Mouse (Mus musculus) CH12.LX (cell line): ENCODE data around the gene Eya2. TPM values are rescaled to one million over a fixed set of nuclear protein-coding genes. Genes with fewer than 3 reads are reported as not detected.

ENCODE experiments used
- DNase-seq: peaks from one replicate; pipeline ENCODE4 v3.0.0-alpha.2; 2013; ENCODE audit errors: extremely low read depth
- H3K27ac ChIP-seq: 2 replicates; pipeline ENCODE4 v1.5.1; 2012; ENCODE audit warnings: low read depth, mild to moderate bottlenecking, control low read depth, moderate library complexity; ENCODE audit not compliant: insufficient read depth
- H3K27me3 ChIP-seq: replicated peaks from 2 replicates; pipeline ENCODE3; 2012; ENCODE audit warnings: inconsistent platforms
- H3K36me3 ChIP-seq, 2 experiments: replicated peaks in 1 of 2; 2 replicates each; pipeline versions ENCODE3 to v1.6.1; 2012; ENCODE audit warnings: inconsistent platforms in 1 of 2, low read length in 1 of 2, mild to moderate bottlenecking in 1 of 2, mixed read lengths in 1 of 2, moderate library complexity in 1 of 2; ENCODE audit not compliant: control insufficient read depth in 1 of 2, insufficient read depth in 1 of 2
- H3K4me1 ChIP-seq, 2 experiments: 2 replicates each; pipeline ENCODE4 v1.6.1; 2012; ENCODE audit warnings: inconsistent platforms in 1 of 2, moderate library complexity in 1 of 2; ENCODE audit not compliant: insufficient read depth in 2 of 2, control insufficient read depth in 1 of 2
- H3K4me2 ChIP-seq: 2 replicates; pipeline ENCODE4 v1.6.1; 2012; ENCODE audit warnings: low read depth, mild to moderate bottlenecking, control low read depth; ENCODE audit not compliant: poor library complexity, insufficient read depth, severe bottlenecking
- H3K4me3 ChIP-seq, 3 experiments: fragments of 150-350 bp in 1 of 3; sonication (generic) in 1 of 3; replicated peaks in 1 of 3; 2 replicates each; pipeline versions ENCODE3 to v1.5.1; 2011 to 2012; ENCODE audit warnings: low read depth in 2 of 3, low read length in 2 of 3, mild to moderate bottlenecking in 2 of 3, moderate library complexity in 2 of 3, control low read depth in 1 of 3, improper control_type of control experiment in 1 of 3, inconsistent platforms in 1 of 3, mixed read lengths in 1 of 3; ENCODE audit not compliant: poor library complexity in 1 of 3
- H3K79me2 ChIP-seq: replicated peaks from 2 replicates; pipeline ENCODE4 v1.6.1; 2012; ENCODE audit warnings: mild to moderate bottlenecking, moderate library complexity; ENCODE audit not compliant: control insufficient read depth, poor library complexity, insufficient read depth, severe bottlenecking; ENCODE audit errors: extremely low read depth
- H3K9ac ChIP-seq: 2 replicates; pipeline ENCODE4 v1.6.1; 2012; ENCODE audit warnings: low read depth, mild to moderate bottlenecking, control low read depth, moderate library complexity; ENCODE audit not compliant: insufficient read depth
- H3K9me3 ChIP-seq: replicated peaks from 2 replicates; pipeline ENCODE3; 2012; ENCODE audit warnings: low read length, inconsistent platforms, mixed read lengths
- BHLHE40 ChIP-seq: IDR thresholded peaks from 2 replicates; pipeline ENCODE4 v1.6.1; 2011; ENCODE audit warnings: mild to moderate bottlenecking, low read depth, low read length, improper control_type of control experiment
- CHD2 ChIP-seq: IDR thresholded peaks from 2 replicates; pipeline ENCODE4 v1.6.1; 2011; ENCODE audit warnings: low read length, improper control_type of control experiment
- CTCF ChIP-seq, 2 experiments: IDR thresholded peaks in 1 of 2; conservative IDR thresholded peaks in 1 of 2; 2 replicates each; pipeline ENCODE4 v1.5.1; 2011 to 2012; ENCODE audit warnings: low read depth in 2 of 2, low read length in 2 of 2, improper control_type of control experiment in 1 of 2, inconsistent platforms in 1 of 2, mild to moderate bottlenecking in 1 of 2, moderate library complexity in 1 of 2
- E2F4 ChIP-seq: IDR thresholded peaks from 2 replicates; pipeline ENCODE4 v1.6.1; 2011; ENCODE audit warnings: low read depth, low read length, improper control_type of control experiment; ENCODE audit not compliant: insufficient replicate concordance
- ELF1 ChIP-seq: IDR thresholded peaks from 2 replicates; pipeline ENCODE4 v1.6.1; 2014; ENCODE audit warnings: low read depth, mild to moderate bottlenecking, inconsistent platforms, low read length, improper control_type of control experiment
- EP300 ChIP-seq: IDR thresholded peaks from 2 replicates; pipeline ENCODE4 v1.6.1; 2011; ENCODE audit warnings: low read length, improper control_type of control experiment
- ETS1 ChIP-seq: conservative IDR thresholded peaks from 2 replicates; pipeline ENCODE4 v1.6.1; 2012; ENCODE audit warnings: low read depth, mild to moderate bottlenecking, inconsistent platforms, low read length, improper control_type of control experiment, moderate library complexity
- GABPA ChIP-seq: IDR thresholded peaks from 2 replicates; pipeline ENCODE4 v1.6.1; 2012; ENCODE audit warnings: low read depth, low read length, improper control_type of control experiment, inconsistent platforms; ENCODE audit not compliant: insufficient replicate concordance
- HCFC1 ChIP-seq: IDR thresholded peaks from 2 replicates; pipeline ENCODE4 v1.6.1; 2012; ENCODE audit warnings: low read depth, mild to moderate bottlenecking, inconsistent platforms, low read length, improper control_type of control experiment
- JUND ChIP-seq: conservative IDR thresholded peaks from 2 replicates; pipeline ENCODE4 v1.6.1; 2011; ENCODE audit warnings: low read depth, low read length, improper control_type of control experiment
- MAX ChIP-seq: IDR thresholded peaks from 2 replicates; pipeline ENCODE4 v1.6.1; 2011; ENCODE audit warnings: low read length, improper control_type of control experiment
- MAZ ChIP-seq: IDR thresholded peaks from 2 replicates; pipeline ENCODE4 v1.6.1; 2012; ENCODE audit warnings: low read depth, mild to moderate bottlenecking, inconsistent platforms, low read length, improper control_type of control experiment, moderate library complexity
- MEF2A ChIP-seq: IDR thresholded peaks from 2 replicates; pipeline ENCODE4 v1.6.1; 2014; ENCODE audit warnings: low read depth, mild to moderate bottlenecking, inconsistent platforms, low read length, improper control_type of control experiment, borderline replicate concordance
- MXI1 ChIP-seq: IDR thresholded peaks from 2 replicates; pipeline ENCODE4 v1.6.1; 2011; ENCODE audit warnings: mild to moderate bottlenecking, low read depth, low read length, improper control_type of control experiment
- MYC ChIP-seq: IDR thresholded peaks from 2 replicates; pipeline ENCODE4 v1.6.1; 2011; ENCODE audit warnings: low read depth, mild to moderate bottlenecking, improper control_type of control experiment, low read length
- NELFE ChIP-seq: IDR thresholded peaks from 2 replicates; pipeline ENCODE4 v1.6.1; 2011; ENCODE audit warnings: low read depth, low read length, improper control_type of control experiment
- POLR2AphosphoS2 ChIP-seq: IDR thresholded peaks from 2 replicates; pipeline ENCODE4 v1.6.1; 2011; ENCODE audit warnings: low read depth, low read length, improper control_type of control experiment
- RAD21 ChIP-seq: IDR thresholded peaks from 2 replicates; pipeline ENCODE4 v1.6.1; 2011; ENCODE audit warnings: low read depth, mild to moderate bottlenecking, low read length, improper control_type of control experiment, moderate library complexity
- RCOR1 ChIP-seq: conservative IDR thresholded peaks from 2 replicates; pipeline ENCODE4 v1.6.1; 2012; ENCODE audit warnings: low read depth, mild to moderate bottlenecking, inconsistent platforms, low read length, improper control_type of control experiment
- SIN3A ChIP-seq: IDR thresholded peaks from 2 replicates; pipeline ENCODE4 v1.6.1; 2012; ENCODE audit warnings: low read length, improper control_type of control experiment, inconsistent platforms
- SMC3 ChIP-seq: IDR thresholded peaks from 2 replicates; pipeline ENCODE4 v1.6.1; 2011; ENCODE audit warnings: low read depth, low read length, improper control_type of control experiment
- TBP ChIP-seq: conservative IDR thresholded peaks from 2 replicates; pipeline ENCODE4 v1.6.1; 2011; ENCODE audit warnings: low read depth, low read length, improper control_type of control experiment
- USF1 ChIP-seq: IDR thresholded peaks from 2 replicates; pipeline ENCODE4 v1.6.1; 2014; ENCODE audit warnings: low read depth, mild to moderate bottlenecking, inconsistent platforms, low read length, improper control_type of control experiment
- USF2 ChIP-seq: conservative IDR thresholded peaks from 2 replicates; pipeline ENCODE4 v1.6.1; 2011; ENCODE audit warnings: low read depth, low read length, improper control_type of control experiment
- ZC3H11A ChIP-seq: IDR thresholded peaks from 2 replicates; pipeline ENCODE4 v1.6.1; 2012; ENCODE audit warnings: low read depth, mild to moderate bottlenecking, inconsistent platforms, low read length, improper control_type of control experiment
- ZMIZ1 ChIP-seq: IDR thresholded peaks from 2 replicates; pipeline ENCODE4 v1.6.1; 2012; ENCODE audit warnings: low read depth, mild to moderate bottlenecking, inconsistent platforms, low read length, improper control_type of control experiment
- dilution Hi-C: fragments of 300-500 bp; cut with MboI; formaldehyde crosslinking; loops from 2 replicates; pipeline ENCODE4 v1.14.3; 2020; ENCODE audit warnings: low sequenced_read_pairs; ENCODE audit not compliant: extremely low pct_unique_long_range_greater_than_20kb, extremely low pct_ligation_motif_present
- in situ Hi-C: fragments of 300-500 bp; cut with MboI; formaldehyde crosslinking; loops from 3 replicates; pipeline ENCODE4 v1.14.3; 2019; ENCODE audit warnings: low sequenced_read_pairs, low pct_ligation_motif_present, low pct_unique_long_range_greater_than_20kb, mixed read lengths
- polyA plus RNA-seq: library from polyadenylated mRNA; unstranded; fragments of >175 nt; gene quantifications from 2 replicates; pipeline ENCODE4 v1.2.1, GENCODE M21; 2012; ENCODE audit warnings: low read depth; ENCODE audit not compliant: insufficient read length
- total RNA-seq, 2 experiments: library from RNA; depleted of rRNA; stranded (reverse); fragments of 300-350 nt in 1 of 2; fragments of >200 nt in 1 of 2; gene quantifications; 2 replicates each; pipeline ENCODE4 v1.2.3; 2012 to 2014

The Eya2 gene
- total and polyA plus RNA-seq, 3 experiments, result not detected

GRCm38 (mm10) chr2:165639075-165639755 is 44.4 kb downstream of the Eya2 start:
- H3K9me3 ChIP-seq, result peaks cover 11% of the 10 kb centered on the region
- no peaks in the 10 kb centered on the region for H3K4me1 ChIP-seq
- in situ Hi-C loops, result no loop called here
- no peak overlapping the region for H3K4me3 ChIP-seq
- H3K9ac ChIP-seq, result no peak overlapping the region
- H3K27ac ChIP-seq, result no peak overlapping the region
- dilution Hi-C loops, result no loop called here
- no peaks in the 10 kb centered on the region for H3K36me3 ChIP-seq
- no peak for DNase-seq
- TF ChIP-seq MXI1, result no peak
- no peak for TF ChIP-seq MEF2A
- no peak for TF ChIP-seq E2F4
- TF ChIP-seq USF1, result no peak
- TF ChIP-seq SIN3A, result no peak
- no peak for TF ChIP-seq ZMIZ1
- no peak for TF ChIP-seq TBP
- TF ChIP-seq NELFE, result no peak
- no peak for TF ChIP-seq HCFC1
- no peak for TF ChIP-seq ELF1
- no peak for TF ChIP-seq MAZ
- TF ChIP-seq SMC3, result no peak
- TF ChIP-seq RCOR1, result no peak
- TF ChIP-seq MAX, result no peak
- TF ChIP-seq ETS1, result no peak
- no peak for TF ChIP-seq GABPA
- no peak for TF ChIP-seq RAD21
- no peak for TF ChIP-seq BHLHE40
- TF ChIP-seq ZC3H11A, result no peak
- TF ChIP-seq USF2, result no peak
- H3K4me2 ChIP-seq, result no peak overlapping the region
- H3K27me3 ChIP-seq, result peaks cover 74% of the 10 kb centered on the region
- no peaks in the 10 kb centered on the region for H3K79me2 ChIP-seq

DNA sequence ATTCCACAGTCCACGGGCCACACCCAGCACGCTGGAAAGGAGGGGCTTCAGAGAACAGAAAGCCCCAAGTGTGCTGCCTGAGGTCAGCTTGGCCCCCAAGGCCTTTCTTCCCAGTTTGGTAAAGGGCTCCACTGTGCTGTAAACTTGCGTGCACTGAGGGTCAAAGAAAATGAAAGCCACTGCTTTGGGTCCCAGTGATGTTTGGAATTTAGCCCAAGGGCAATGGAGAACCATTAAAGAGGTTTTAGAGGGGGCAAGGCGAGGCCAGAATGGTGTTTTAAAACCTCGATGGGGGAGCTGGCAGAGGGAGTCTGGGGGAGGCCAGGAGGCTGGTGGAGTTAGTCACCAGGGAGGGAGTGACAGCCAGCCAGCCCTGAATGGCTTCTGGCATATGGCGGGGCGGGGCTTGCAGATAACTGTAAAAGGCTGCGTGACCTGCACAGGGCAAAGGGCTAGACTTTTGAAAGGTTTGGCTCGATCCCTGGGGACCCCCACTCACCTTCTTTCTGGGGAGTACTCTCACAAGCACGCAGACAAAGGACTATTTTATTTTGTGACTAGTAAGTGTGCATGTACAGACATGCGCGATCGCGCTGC is 47.2 kb downstream of the Eya2 start:
- no peak for TF ChIP-seq MAZ
- no peak for TF ChIP-seq POLR2AphosphoS2
- no peak for TF ChIP-seq ETS1
- no peak for TF ChIP-seq BHLHE40
- TF ChIP-seq MXI1, result no peak
- TF ChIP-seq EP300, result no peak
- no peak for TF ChIP-seq RCOR1
- TF ChIP-seq MYC, result no peak
- TF ChIP-seq JUND, result no peak
- no peak for TF ChIP-seq CHD2
- no peak for TF ChIP-seq MEF2A
- no peak for TF ChIP-seq ZMIZ1
- no peak for TF ChIP-seq E2F4
- no peak for TF ChIP-seq MAX
- no peak for TF ChIP-seq CTCF (conservative IDR thresholded peaks at IDR 0.05 in 1 of 2, IDR thresholded peaks at IDR 0.05 in 1 of 2; ENCODE audit: low read depth in 2 of 2, low read length in 2 of 2)
- TF ChIP-seq, all 38 proteins: peak for 0
- peaks cover 11% of the 10 kb centered on the region for H3K9me3 ChIP-seq
- H3K4me3 ChIP-seq, result no peak overlapping the region
- no peak overlapping the region for H3K4me2 ChIP-seq
- no peak for DNase-seq
- in situ Hi-C loops (no loop called here), dilution Hi-C loops (no loop called here)
- no peaks in the 10 kb centered on the region for H3K4me1 ChIP-seq
- no peaks in the 10 kb centered on the region for H3K79me2 ChIP-seq
- H3K36me3 ChIP-seq, result no peaks in the 10 kb centered on the region
- no peak overlapping the region for H3K27ac ChIP-seq
- no peak overlapping the region for H3K9ac ChIP-seq
- H3K27me3 ChIP-seq, result peaks cover 71% of the 10 kb centered on the region
